Mouse (Mus musculus) frontal cortex, postnatal 14 days (tissue): ENCODE measurements around the gene Hdgfl1.

Source experiments
- DNase-seq, 2 experiments: peaks; one replicate each; pipeline ENCODE4 v3.0.0; 2022; ENCODE audit warnings: low spot score in 2 of 2

Gene Hdgfl1

DNA sequence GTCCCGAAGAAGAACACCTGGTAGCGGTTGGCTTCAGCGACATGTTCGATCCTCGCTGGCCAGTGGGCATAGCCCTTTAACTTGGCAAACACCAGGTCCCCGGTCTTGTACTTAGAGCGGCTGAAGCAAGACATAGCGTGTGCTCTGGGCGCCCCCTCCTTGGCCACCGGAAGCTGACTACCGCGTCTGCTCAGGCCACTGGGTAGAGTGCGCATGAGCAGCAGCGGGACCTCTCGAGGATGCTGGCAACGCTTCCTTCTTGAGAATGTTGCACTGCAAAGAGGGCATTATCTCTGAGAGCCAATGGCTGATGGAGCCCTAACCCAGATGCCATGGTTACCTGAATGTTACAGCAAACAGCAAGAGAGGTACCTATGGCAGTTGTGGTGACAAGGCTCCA is at the start of gene Hdgfl1:
Gene Hdgfl1 (minus strand): TSS at position 211 of the 400 bp plus-strand sequence.
- no peak for DNase-seq

DNA sequence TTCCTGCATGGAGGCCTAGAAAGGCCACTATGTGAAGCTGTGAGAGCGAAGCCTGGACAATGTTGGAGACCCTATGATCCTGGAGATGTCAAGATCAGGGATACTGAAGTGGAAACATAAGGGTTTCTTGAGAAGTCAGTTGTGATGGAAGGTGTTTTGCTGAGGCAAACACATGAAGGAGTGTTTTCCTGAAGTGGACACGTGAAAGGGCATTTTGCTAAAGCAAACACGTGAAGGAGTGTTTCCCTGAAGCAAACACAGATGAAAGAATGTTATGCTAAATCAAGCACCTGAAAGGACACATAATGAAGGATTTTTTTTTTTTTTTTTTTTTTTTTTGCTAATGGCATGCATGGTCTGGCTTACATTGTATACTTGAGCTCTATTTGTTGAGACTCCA is 25.5 kb upstream of the Hdgfl1 start:
- no peak for DNase-seq

DNA sequence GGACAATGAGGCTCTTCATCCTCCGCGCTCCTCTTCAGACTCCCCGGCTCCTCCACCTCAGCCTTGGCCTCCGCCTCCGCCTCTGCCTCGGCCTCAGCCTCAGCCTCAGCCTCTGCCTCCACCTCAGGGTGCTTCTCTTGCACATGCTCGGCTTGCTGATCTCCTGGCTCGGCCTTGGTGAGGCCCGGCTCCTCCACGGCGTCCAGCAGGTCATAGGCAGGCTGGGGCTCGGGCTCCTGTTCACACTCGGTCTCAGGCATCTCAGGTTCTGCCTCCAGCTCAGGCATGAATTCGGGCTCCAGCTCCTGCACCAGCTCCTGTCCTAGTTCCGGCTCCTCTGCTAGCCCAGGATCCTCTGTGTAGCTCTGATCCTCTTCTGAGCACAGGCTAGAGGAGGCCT is 541 bp downstream of the Hdgfl1 start:
- no peak for DNase-seq

DNA sequence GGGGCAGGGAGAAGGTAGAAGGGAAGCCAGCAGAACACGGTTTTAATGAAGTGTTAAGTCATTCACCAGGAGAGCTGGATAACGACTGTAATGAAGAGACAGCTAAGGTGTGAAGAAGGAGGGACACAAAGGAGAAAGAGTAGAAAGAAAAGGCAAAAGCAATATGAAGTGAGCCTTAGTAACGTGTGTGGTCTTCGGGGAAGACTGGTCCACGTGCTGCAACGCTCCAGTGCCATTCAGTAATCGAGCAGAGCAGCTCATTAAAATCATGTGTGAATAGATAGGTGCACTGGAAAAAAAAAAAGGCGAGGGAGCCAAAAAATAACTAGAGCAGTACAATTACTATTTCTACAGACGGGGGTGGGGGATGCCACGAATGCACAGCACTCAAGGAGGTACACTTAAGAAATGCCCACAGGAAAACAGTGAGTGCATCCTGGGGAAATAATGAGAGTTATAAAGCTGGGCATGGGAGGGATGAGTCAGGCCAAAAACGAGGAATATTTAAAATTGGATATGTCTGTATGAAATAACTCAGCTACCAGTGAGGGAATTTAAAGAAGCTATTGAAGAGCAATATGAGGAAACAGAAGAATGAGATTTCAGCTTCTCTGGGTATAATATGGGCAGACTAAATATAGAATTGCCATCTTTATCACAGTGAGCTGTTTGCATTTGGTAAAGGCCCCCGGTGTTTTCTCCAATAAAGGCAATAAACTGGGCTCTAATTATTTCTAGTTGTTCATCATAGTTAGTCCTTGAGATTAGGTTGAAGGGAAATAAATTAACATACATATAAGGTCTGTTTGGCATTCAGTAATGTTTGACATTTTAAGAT is 7.8 kb downstream of the Hdgfl1 start:
- no peak for DNase-seq

DNA sequence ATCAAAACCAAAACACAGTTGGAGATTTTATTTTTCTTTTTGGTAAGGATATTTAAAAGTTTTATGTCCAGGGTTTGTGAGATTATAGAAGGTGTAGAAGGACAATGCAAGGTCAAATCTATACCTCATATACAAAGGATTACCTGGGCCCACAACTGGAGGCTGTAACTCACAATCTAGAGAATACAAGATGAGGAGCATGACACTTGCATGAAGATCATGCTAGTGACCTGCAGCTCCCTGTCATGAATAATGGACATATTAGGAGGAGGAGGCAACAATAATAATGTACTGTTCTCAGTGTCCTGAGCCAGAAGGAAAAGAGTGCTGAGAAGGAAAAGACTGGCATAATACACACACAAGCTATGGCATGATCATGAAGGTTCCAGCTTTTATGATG is 17.1 kb downstream of the Hdgfl1 start:
- no peak for DNase-seq

DNA sequence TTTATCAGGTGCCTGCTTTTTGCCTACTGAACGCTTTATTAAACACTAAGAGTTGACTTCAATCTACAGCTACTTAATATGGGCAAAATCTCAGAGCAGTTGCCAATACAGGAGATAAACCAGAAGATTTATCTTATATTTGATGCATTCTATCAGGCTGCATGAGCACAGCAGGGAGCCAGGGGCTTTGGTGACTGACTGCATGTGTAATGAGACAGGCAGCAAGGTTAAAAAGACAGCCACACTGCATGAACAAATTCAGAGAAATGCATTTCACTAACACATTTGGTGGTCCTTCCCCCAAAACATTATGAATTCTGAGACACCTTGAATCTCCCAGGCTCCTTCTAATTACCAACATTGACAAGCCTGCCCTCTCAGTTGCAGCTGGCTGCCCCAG is 17.6 kb downstream of the Hdgfl1 start:
- DNase-seq, result no peak

DNA sequence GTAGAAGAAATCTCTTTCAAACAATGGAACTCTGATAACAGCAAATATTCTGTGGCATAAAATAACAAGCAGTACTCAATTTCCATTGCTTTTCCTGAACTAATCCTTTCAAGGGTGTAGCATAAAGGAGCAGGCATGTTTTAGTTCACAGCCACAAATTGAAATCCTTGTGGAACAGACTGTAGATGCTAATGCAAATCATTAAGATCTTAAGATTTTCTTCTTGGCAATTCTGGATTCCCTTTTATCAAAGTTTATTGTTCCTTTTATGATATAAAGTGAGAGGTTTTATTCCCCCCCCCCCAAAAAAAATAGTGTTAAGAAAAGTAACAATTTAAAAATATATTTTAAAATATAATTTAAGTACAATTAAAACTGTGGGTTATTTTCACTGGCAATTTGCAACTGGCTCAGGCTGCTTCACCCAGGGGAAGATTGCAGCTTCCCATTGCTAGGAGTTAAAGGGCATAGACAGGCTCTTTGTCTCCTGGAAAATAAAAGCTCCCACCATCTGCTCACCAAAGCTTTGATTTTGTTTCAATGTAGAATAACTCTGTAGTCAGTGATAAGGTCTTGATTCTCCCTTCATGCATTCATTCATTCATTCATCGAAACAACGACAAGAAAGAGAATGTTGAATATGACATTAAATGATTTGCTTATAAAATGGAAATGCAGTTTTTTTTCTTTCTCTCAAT is 24.1 kb downstream of the Hdgfl1 start:
- DNase-seq, result no peak

DNA sequence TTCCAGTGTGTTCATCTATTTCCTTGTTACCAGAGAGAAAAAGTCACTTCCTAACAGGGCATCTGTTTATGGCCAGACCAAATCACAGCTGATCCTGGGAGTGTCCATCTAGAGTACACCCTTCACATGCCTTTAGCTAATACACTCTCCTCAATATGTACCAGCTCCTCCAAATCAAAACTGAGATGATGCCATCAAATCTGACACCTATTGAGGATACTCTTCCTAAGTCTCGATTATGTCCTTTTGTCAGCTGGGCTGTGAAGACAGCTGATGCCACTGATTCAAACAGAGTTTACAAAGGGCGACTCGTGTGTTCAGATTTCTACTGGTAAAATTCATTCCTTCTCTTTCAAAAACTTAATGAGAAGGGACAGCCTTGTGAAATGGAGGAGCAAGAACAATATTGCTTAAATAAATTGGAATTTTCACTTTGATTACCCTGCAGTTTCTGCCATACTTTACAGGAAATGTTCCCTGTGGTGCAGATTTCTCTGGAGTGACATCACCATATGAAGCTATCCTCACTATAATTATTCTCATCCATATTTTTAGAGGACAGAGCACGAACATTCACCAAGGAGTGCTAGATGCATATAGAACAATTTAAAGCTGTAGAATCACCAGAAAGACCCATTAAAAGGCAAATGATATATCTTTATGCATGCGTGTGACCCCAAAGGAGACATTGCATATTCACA is 24.8 kb downstream of the Hdgfl1 start:
- no peak for DNase-seq

DNA sequence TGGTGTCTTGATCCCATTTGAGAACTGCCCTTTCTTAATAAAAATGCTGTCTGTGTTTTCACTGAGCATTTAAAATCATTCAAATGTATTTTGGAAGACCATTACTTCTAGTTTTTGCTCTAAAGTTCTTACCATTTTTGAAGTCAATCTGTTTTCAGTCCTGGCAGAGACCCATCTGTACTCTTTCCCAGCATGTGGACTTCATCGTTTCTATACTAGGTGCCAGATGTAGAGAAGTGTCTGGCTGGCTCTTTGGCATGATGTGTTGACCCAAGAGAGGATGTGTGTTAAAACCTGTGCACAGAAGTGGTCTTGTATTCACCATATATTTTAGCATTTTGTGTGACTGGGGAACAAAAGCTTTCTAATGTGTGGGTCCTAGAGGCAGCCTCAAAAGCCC is 25.9 kb downstream of the Hdgfl1 start:
- no peak for DNase-seq

DNA sequence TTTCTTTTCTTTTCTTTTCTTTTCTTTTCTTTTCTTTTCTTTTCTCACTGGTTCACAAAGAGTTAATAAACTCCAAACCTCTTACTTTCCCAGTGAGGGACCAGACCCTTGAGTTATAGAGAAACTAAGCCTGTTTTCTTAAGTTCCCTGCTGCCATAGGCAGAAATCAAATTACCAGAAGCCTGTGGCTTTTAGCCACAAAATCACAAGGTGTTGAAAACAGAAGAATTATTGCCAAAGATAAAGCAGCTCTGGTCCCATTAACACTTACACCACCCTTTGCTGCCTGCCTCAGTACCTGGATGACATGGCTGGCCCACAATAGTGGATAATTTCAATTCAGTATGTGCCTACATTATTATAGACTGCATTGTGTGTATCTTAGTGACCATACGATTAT is 35.0 kb downstream of the Hdgfl1 start:
- no peak for DNase-seq

DNA sequence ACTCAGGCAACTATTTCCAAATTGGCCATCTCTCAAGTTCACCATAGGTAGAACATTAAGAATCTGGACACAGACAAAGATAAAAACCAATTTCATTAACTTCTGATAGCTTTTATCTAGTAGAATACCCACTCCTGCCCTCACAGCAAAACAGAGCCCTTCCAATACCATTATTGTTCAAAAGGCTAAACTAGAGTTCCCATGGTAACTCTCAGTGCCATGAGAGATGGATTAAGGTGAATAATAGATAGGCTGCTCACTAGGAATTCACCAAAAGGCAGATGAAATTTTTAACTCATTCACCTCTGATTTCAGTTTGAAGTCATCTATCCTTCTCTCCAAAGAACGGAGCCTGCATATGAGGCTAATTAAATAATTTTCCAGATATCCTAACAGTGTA is 45.7 kb downstream of the Hdgfl1 start:
- no peak for DNase-seq

DNA sequence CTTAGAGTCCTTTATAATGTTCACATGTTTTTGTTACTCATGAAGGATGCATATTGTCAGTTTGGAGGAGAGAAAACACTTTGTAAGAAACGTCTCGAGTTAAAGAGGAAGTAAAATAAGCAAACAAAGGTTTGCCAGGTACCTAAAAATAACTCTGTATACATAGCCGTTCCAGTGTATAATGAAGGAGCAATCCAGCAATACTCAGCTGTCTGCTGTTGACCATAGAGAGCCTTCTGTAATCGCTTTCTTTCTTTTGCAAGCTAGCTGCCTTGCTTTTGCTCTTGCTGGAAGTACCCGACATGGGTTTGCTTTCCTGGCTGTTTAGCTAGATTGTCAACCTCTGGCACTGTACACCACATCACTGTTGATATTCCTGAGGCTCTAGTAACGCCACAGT is 48.6 kb downstream of the Hdgfl1 start:
- DNase-seq, result no peak

DNA sequence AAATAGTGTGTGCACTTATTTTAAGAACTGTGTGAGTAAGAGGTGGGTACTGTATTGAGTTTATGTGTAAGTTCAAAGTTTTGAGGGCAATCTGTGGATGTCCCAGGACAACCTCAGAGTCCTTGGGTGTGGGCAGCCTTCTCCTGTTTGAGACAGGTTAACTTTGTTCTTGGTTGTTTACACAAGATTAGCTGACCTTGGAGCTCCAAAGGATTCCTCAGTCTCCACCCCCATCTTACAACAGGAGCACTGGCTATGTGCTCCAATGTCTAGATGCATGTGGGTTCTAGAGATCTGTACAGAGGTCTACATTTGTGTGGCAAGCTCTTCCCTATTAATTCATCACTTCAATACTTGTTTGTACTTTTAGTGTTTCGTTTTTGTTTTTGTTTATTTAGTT is 49.0 kb downstream of the Hdgfl1 start:
- DNase-seq, result no peak

DNA sequence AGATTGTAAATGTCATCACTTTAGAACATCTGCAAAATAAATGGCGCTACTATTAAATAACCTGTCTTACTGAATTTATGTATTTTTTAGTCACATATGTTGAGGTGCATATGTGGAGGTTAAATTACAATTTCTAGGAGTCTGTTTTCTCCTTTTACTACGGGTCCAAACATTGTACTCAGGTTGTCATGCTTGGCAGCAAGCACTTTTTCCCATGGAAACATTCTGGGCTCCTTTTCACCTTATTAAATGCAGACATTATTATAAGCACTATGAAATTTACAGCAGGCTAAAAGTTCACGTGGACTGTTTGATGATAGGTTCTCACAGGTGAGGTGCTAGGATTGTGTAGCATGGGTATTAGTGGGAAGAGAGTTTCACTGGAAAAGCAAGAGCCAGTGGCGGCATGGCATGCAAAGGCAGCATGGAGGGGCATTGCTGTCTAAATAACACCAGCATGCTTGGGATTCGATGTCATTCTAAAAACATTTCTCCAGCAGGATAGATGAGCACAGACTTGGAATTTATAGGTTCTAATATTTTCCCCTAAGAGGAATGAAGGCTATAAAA is 50.7 kb downstream of the Hdgfl1 start:
- no peak for DNase-seq
